9 mouse cellular contexts compared by ENCODE assay signal in genomic region chr6:64684973-64685372, GRCm38 (mm10). TPM values are rescaled to one million over a fixed set of nuclear protein-coding genes. Genes with fewer than 3 reads are reported as not detected.
DNase-seq lines count a peak whose midpoint lies in the region; ATAC-seq and TF ChIP-seq lines count a peak whose summit lies in the region.
"Had no signal": no experiment of that assay in that cellular context is flagged by ENCODE, and none has a peak within 500 bp of the region (broad histone marks: within the 10 kb centered on the region; RNA-seq: fewer than 3 reads in every experiment).

No protein-coding gene starts in this region.

- no peaks in the 10 kb centered on the region for H3K79me2 ChIP-seq in CH12.LX (replicated peaks; ENCODE audit: control insufficient read depth, extremely low read depth, insufficient read depth, poor library complexity, severe bottlenecking)

- H3K36me3 ChIP-seq in heart, embryonic 13.5 days: no peaks in the 10 kb centered on the region
- no peaks in the 10 kb centered on the region for H3K36me3 ChIP-seq in CH12.LX (replicated peaks in 1 of 2; ENCODE audit: control insufficient read depth in 1 of 2, insufficient read depth in 1 of 2, low read length in 1 of 2)
- no peaks in the 10 kb centered on the region for H3K36me3 ChIP-seq in hindbrain, embryonic 11.5 days (ENCODE audit: control insufficient read depth, insufficient read depth, low read length)

- in situ Hi-C loops in CH12.LX (cut with MboI; ENCODE audit: low pct_ligation_motif_present, low pct_unique_long_range_greater_than_20kb, low sequenced_read_pairs): no loop called here

- peak overlapping the region; percentile 47 for H3K4me2 ChIP-seq in heart, embryonic 13.5 days
- H3K4me2 ChIP-seq in CH12.LX (ENCODE audit: insufficient read depth, low read depth, poor library complexity, severe bottlenecking): no peak overlapping the region
- H3K4me2 ChIP-seq in hindbrain, embryonic 11.5 days (replicated peaks; ENCODE audit: low read depth, low read length): 0 out of 2 replicates have a peak overlapping the region, but pooled peaks have one; percentile 11

- 9% methylated on average over 5 of the region's 5 CpGs for WGBS in heart, embryonic 13.5 days
- WGBS in hindbrain, embryonic 11.5 days: 6% methylated on average over 4 of the region's 5 CpGs

- ATAC-seq in heart, embryonic 13.5 days (ENCODE audit: extremely low read depth, insufficient number of reproducible peaks, low FRiP score, low TSS enrichment): no peak
- peak; percentile 83 for ATAC-seq in common myeloid progenitor, adult 5-6 weeks (replicated peaks; ENCODE audit: low read depth, poor library complexity, severe bottlenecking)
- peak; percentile 51; the same call in 1 of the 2 replicates for ATAC-seq in hindbrain, embryonic 11.5 days (ENCODE audit: low FRiP score)

- peaks cover 6% of the 10 kb centered on the region; the same call in 1 of the 2 replicates for H3K4me1 ChIP-seq in heart, embryonic 13.5 days
- H3K4me1 ChIP-seq in CH12.LX (ENCODE audit: control insufficient read depth in 1 of 2, insufficient read depth in 2 of 2): no peaks in the 10 kb centered on the region
- no peaks in the 10 kb centered on the region for H3K4me1 ChIP-seq in hindbrain, embryonic 11.5 days (replicated peaks; ENCODE audit: control insufficient read depth, insufficient read depth, low read length)

- DNase-seq in heart, postnatal 36 days: no peak
- DNase-seq in CH12.LX (ENCODE audit: extremely low read depth): no peak
- peak; percentile 80 for DNase-seq in hindbrain, embryonic 11.5 days (ENCODE audit: low spot score)
- DNase-seq in left cerebral cortex, postnatal 4 days: peak; percentile 59
- DNase-seq in right cerebral cortex, adult 2 months (ENCODE audit: low spot score in 2 of 2): peak; percentile 41 to 70
- DNase-seq in thymus, postnatal 10 days (ENCODE audit: low spot score in 2 of 2): no peak

- peak in 1 of 2 experiments; percentile 20; a peak in 1 of 4 replicates for TF ChIP-seq CTCF in CH12.LX (conservative IDR thresholded peaks at IDR 0.05 in 1 of 2, IDR thresholded peaks at IDR 0.05 in 1 of 2; ENCODE audit: low read depth in 2 of 2, low read length in 2 of 2)

- intact Hi-C loops in heart, postnatal 36 days (cut with DNase I): no loop called here
- intact Hi-C loops in left cerebral cortex, postnatal 4 days (cut with DNase I): loop anchor here (5.0 to 10.0 kb wide), 2 partner anchors 312 to 400 kb away; no protein-coding TSS in a partner anchor

- no peak for TF ChIP-seq POLR2A in CH12.LX (IDR thresholded peaks at IDR 0.05; ENCODE audit: low read depth, low read length)

- H3K27me3 ChIP-seq in heart, embryonic 13.5 days (replicated peaks): peaks cover 36% of the 10 kb centered on the region
- H3K27me3 ChIP-seq in CH12.LX (replicated peaks): no peaks in the 10 kb centered on the region
- peaks cover 18% of the 10 kb centered on the region for H3K27me3 ChIP-seq in hindbrain, embryonic 11.5 days (ENCODE audit: control insufficient read depth, insufficient read depth, low read length)

- peak; percentile 5 for TF ChIP-seq RAD21 in CH12.LX (IDR thresholded peaks at IDR 0.05; ENCODE audit: low read depth, low read length)

- dilution Hi-C loops in CH12.LX (cut with MboI; ENCODE audit: extremely low pct_ligation_motif_present, extremely low pct_unique_long_range_greater_than_20kb, low sequenced_read_pairs): no loop called here

- H3K27ac ChIP-seq in heart, embryonic 13.5 days (replicated peaks): no peak overlapping the region
- H3K27ac ChIP-seq in CH12.LX (ENCODE audit: insufficient read depth, low read depth): no peak overlapping the region
- no peak overlapping the region for H3K27ac ChIP-seq in hindbrain, embryonic 11.5 days (ENCODE audit: low read depth, low read length)

- H3K9ac ChIP-seq in heart, embryonic 13.5 days: peak overlapping the region; percentile 52; the same call in 1 of the 2 replicates
- no peak overlapping the region for H3K9ac ChIP-seq in CH12.LX (ENCODE audit: insufficient read depth, low read depth)
- no peak overlapping the region for H3K9ac ChIP-seq in hindbrain, embryonic 11.5 days (ENCODE audit: low read depth, low read length)

- no peaks in the 10 kb centered on the region for H3K9me3 ChIP-seq in heart, embryonic 13.5 days
- peaks cover 58% of the 10 kb centered on the region for H3K9me3 ChIP-seq in CH12.LX (replicated peaks; ENCODE audit: low read length)
- no peaks in the 10 kb centered on the region for H3K9me3 ChIP-seq in hindbrain, embryonic 11.5 days (ENCODE audit: control insufficient read depth, low read length)

- H3K4me3 ChIP-seq in heart, embryonic 13.5 days: no peak overlapping the region
- no peak overlapping the region for H3K4me3 ChIP-seq in CH12.LX (replicated peaks in 1 of 3; ENCODE audit: low read depth in 2 of 3, low read length in 2 of 3, poor library complexity in 1 of 3)
- H3K4me3 ChIP-seq in hindbrain, embryonic 11.5 days (ENCODE audit: low read depth, low read length): no peak overlapping the region

- no peak for TF ChIP-seq EP300 in CH12.LX (IDR thresholded peaks at IDR 0.05; ENCODE audit: low read length)

TF ChIP-seq in CH12.LX, 34 proteins besides CTCF, POLR2A, EP300 and RAD21:
- no peak for TF ChIP-seq MAFK (IDR thresholded peaks at IDR 0.05; ENCODE audit: insufficient replicate concordance, low read length)
- no peak for TF ChIP-seq MEF2A (IDR thresholded peaks at IDR 0.05; ENCODE audit: borderline replicate concordance, low read depth, low read length)
- TF ChIP-seq ZNF384 (IDR thresholded peaks at IDR 0.05; ENCODE audit: low read depth, low read length): no peak
- TF ChIP-seq USF2 (conservative IDR thresholded peaks at IDR 0.05; ENCODE audit: low read depth, low read length): no peak
- no peak for TF ChIP-seq BHLHE40 (IDR thresholded peaks at IDR 0.05; ENCODE audit: low read depth, low read length)
- TF ChIP-seq MAZ (IDR thresholded peaks at IDR 0.05; ENCODE audit: low read depth, low read length): no peak
- no peak for TF ChIP-seq TCF12 (IDR thresholded peaks at IDR 0.05; ENCODE audit: low read depth, low read length)
- TF ChIP-seq HCFC1 (IDR thresholded peaks at IDR 0.05; ENCODE audit: low read depth, low read length): no peak
- TF ChIP-seq E2F4 (IDR thresholded peaks at IDR 0.05; ENCODE audit: insufficient replicate concordance, low read depth, low read length): no peak
- no peak for TF ChIP-seq IRF4 (IDR thresholded peaks at IDR 0.05; ENCODE audit: low read depth, low read length)
- TF ChIP-seq SIN3A (IDR thresholded peaks at IDR 0.05; ENCODE audit: low read length): no peak
- TF ChIP-seq CHD1 (IDR thresholded peaks at IDR 0.05; ENCODE audit: low read depth, low read length): no peak
- no peak for TF ChIP-seq UBTF (IDR thresholded peaks at IDR 0.05; ENCODE audit: low read depth, low read length)
- no peak for TF ChIP-seq TBP (conservative IDR thresholded peaks at IDR 0.05; ENCODE audit: low read depth, low read length)
- no peak for TF ChIP-seq MXI1 (IDR thresholded peaks at IDR 0.05; ENCODE audit: low read depth, low read length)
- TF ChIP-seq SMC3 (IDR thresholded peaks at IDR 0.05; ENCODE audit: low read depth, low read length): no peak
- TF ChIP-seq JUN (IDR thresholded peaks at IDR 0.05; ENCODE audit: insufficient read depth, low read depth, low read length): no peak
- no peak for TF ChIP-seq ETS1 (conservative IDR thresholded peaks at IDR 0.05; ENCODE audit: low read depth, low read length)
TF ChIP-seq in CH12.LX: peak in this region for 0.

RNA-seq across cellular contexts. Expression of gene Atoh1, which starts 44.0 kb away (rescaled TPM):
- not detected in 2 replicates for polyA plus RNA-seq in heart, embryonic 13.5 days (2015; fragmentation: Nextera tagmentation; extraction: Ambion mirVana)
- not detected for total RNA-seq in heart, postnatal 36 days (2021)
- total RNA-seq in CH12.LX (2012; rRNA removed): not detected in 2 replicates
- not detected in 2 replicates for total RNA-seq in CH12.LX (2014; rRNA removed)
- polyA plus RNA-seq in CH12.LX (2012; ENCODE audit: insufficient read length, low read depth): not detected in 2 replicates
- not detected in 2 replicates for total RNA-seq in common myeloid progenitor, adult 5-6 weeks (2017)
- polyA plus RNA-seq in hindbrain, embryonic 11.5 days (2014; fragmentation: Nextera tagmentation; extraction: Ambion mirVana): 24.8 and 28.6 TPM in 2 replicates
- total RNA-seq in left cerebral cortex, postnatal 4 days (2021): not detected
- total RNA-seq: left cerebral cortex, postnatal 36 days had no signal

Comparison
In these comparisons a context has a peak if more than half of its experiments do, and no peak if none do; other contexts are left out.
1. DNase-seq: peak in hindbrain, embryonic 11.5 days (single experiment), left cerebral cortex, postnatal 4 days (single experiment) and right cerebral cortex, adult 2 months (2 of 2); none in heart, postnatal 36 days (0 of 2), CH12.LX (single experiment) and thymus, postnatal 10 days (0 of 2).